Mouse (Mus musculus): ENCODE measurements around the gene Gmcl1. TPM values are rescaled to one million over a fixed set of nuclear protein-coding genes. Genes with fewer than 3 reads are reported as not detected.

Gmcl1 gene
- total RNA-seq (2021): 10 to 100 TPM; 33.8 to 37.8 TPM
- long read RNA-seq, experiment 1, transcript Gmcl1-201 (14 exons, 2,949 nt): major isoform, 64 of 81 reads
- long read RNA-seq, experiment 1, partial matches to known transcripts: 2 of 81 reads
- long read RNA-seq, experiment 1, other reads (novel, unspliced or antisense): 14 of 81 reads
- long read RNA-seq, experiment 2, transcript Gmcl1-201 (14 exons, 2,949 nt): major isoform, 62 of 86 reads
- long read RNA-seq, experiment 2, partial matches to known transcripts: 5 of 86 reads
- long read RNA-seq, experiment 2, other reads (novel, unspliced or antisense): 17 of 86 reads

GRCm38 (mm10) chr6:86733183-86733876 lies at the start of gene Gmcl1:
Gmcl1 (minus strand) TSS chr6:86733383.
- DNase-seq (ENCODE audit: low spot score in 2 of 2): peak; percentile 86 to 93

GRCm38 (mm10) chr6:86782342-86782741 lies 49.2 kb upstream of the Gmcl1 start:
- no peak for DNase-seq (ENCODE audit: low spot score in 2 of 2)

GRCm38 (mm10) chr6:86781361-86781957 lies 48.3 kb upstream of the Gmcl1 start:
- no peak for DNase-seq (ENCODE audit: low spot score in 2 of 2)

GRCm38 (mm10) chr6:86778910-86779594 lies 45.9 kb upstream of the Gmcl1 start:
- DNase-seq (ENCODE audit: low spot score in 2 of 2): no peak

GRCm38 (mm10) chr6:86777181-86777580 lies 44.0 kb upstream of the Gmcl1 start:
- DNase-seq (ENCODE audit: low spot score in 2 of 2): no peak

- peak; percentile 19 to 24 for DNase-seq (ENCODE audit: low spot score in 2 of 2)
Observed at GRCm38 (mm10) chr6:86776706-86777071, 43.5 kb upstream of the Gmcl1 start.

GRCm38 (mm10) chr6:86776001-86776705 lies 43.0 kb upstream of the Gmcl1 start:
- peak in 1 of 2 experiments; percentile 11 for DNase-seq (ENCODE audit: low spot score in 2 of 2)

- no peak for DNase-seq (ENCODE audit: low spot score in 2 of 2)
Observed at GRCm38 (mm10) chr6:86774937-86775336, 41.8 kb upstream of the Gmcl1 start.

- DNase-seq (ENCODE audit: low spot score in 2 of 2): no peak
Observed at GRCm38 (mm10) chr6:86773830-86774229, 40.6 kb upstream of the Gmcl1 start.

GRCm38 (mm10) chr6:86772631-86773030 lies 39.4 kb upstream of the Gmcl1 start:
- no peak for DNase-seq (ENCODE audit: low spot score in 2 of 2)

GRCm38 (mm10) chr6:86768938-86769337 lies 35.8 kb upstream of the Gmcl1 start:
- no peak for DNase-seq (ENCODE audit: low spot score in 2 of 2)

GRCm38 (mm10) chr6:86768186-86768776 lies 35.1 kb upstream of the Gmcl1 start:
- no peak for DNase-seq (ENCODE audit: low spot score in 2 of 2)

GRCm38 (mm10) chr6:86767465-86767864 lies 34.3 kb upstream of the Gmcl1 start:
- DNase-seq (ENCODE audit: low spot score in 2 of 2): no peak

- no peak for DNase-seq (ENCODE audit: low spot score in 2 of 2)
Observed at GRCm38 (mm10) chr6:86765637-86766059, 32.5 kb upstream of the Gmcl1 start.

GRCm38 (mm10) chr6:86754105-86754863 lies 21.1 kb upstream of the Gmcl1 start:
- no peak for DNase-seq (ENCODE audit: low spot score in 2 of 2)

- no peak for DNase-seq (ENCODE audit: low spot score in 2 of 2)
Observed at GRCm38 (mm10) chr6:86752843-86753485, 19.8 kb upstream of the Gmcl1 start.

GRCm38 (mm10) chr6:86750961-86751360 lies 17.8 kb upstream of the Gmcl1 start:
- no peak for DNase-seq (ENCODE audit: low spot score in 2 of 2)

- no peak for DNase-seq (ENCODE audit: low spot score in 2 of 2)
Observed at GRCm38 (mm10) chr6:86749817-86750216, 16.6 kb upstream of the Gmcl1 start.

- DNase-seq (ENCODE audit: low spot score in 2 of 2): peak; percentile 40 to 61
Observed at GRCm38 (mm10) chr6:86747171-86747570, 14.0 kb upstream of the Gmcl1 start.
